Mouse (Mus musculus) midbrain, embryonic 14.5 days (tissue): ENCODE data around the gene Klhl8. TPM values are rescaled to one million over a fixed set of nuclear protein-coding genes. Genes with fewer than 3 reads are reported as not detected.

Experiments
- ATAC-seq: fragments of 200-750 bp; cut with Nextera tagmentation; 2 replicates; pipeline ENCODE4 v1.8.0; 2017; ENCODE audit warnings: moderate number of reproducible peaks, moderate library complexity; ENCODE audit not compliant: low FRiP score, low TSS enrichment
- DNase-seq: peaks from one replicate; pipeline ENCODE4 v3.0.0-alpha.2; 2015
- H3K27ac ChIP-seq: fragments of 300-500 bp; sonication (generic); replicated peaks from 2 replicates; pipeline ENCODE4 v1.5.1; 2014; ENCODE audit warnings: mild to moderate bottlenecking, low read depth, low read length, moderate library complexity
- H3K27me3 ChIP-seq: fragments of 300-500 bp; sonication (generic); 2 replicates; pipeline ENCODE4 v1.6.1; 2014; ENCODE audit warnings: low read length, control low read depth, mixed read lengths; ENCODE audit not compliant: control insufficient read depth, insufficient read depth
- H3K36me3 ChIP-seq: fragments of 300-500 bp; sonication (generic); 2 replicates; pipeline ENCODE4 v1.6.1; 2014; ENCODE audit warnings: low read length, control low read depth; ENCODE audit not compliant: control insufficient read depth, insufficient read depth
- H3K4me1 ChIP-seq: fragments of 300-500 bp; sonication (generic); 2 replicates; pipeline ENCODE4 v1.6.1; 2014; ENCODE audit warnings: mild to moderate bottlenecking, antibody characterized with exemption, low read length, control low read depth; ENCODE audit not compliant: control insufficient read depth, insufficient read depth
- H3K4me2 ChIP-seq: fragments of 300-500 bp; sonication (generic); 2 replicates; pipeline ENCODE4 v1.6.1; 2014; ENCODE audit warnings: mild to moderate bottlenecking, low read length, moderate library complexity
- H3K4me3 ChIP-seq: fragments of 300-500 bp; sonication (generic); replicated peaks from 2 replicates; pipeline ENCODE4 v1.5.1; 2014; ENCODE audit warnings: low read depth, low read length
- H3K9ac ChIP-seq: fragments of 300-500 bp; sonication (generic); replicated peaks from 2 replicates; pipeline ENCODE4 v1.6.1; 2014; ENCODE audit warnings: mild to moderate bottlenecking, low read length, moderate library complexity
- H3K9me3 ChIP-seq: fragments of 300-500 bp; sonication (generic); 2 replicates; pipeline ENCODE4 v1.6.1; 2016; ENCODE audit warnings: low read length, control low read depth, mixed read lengths; ENCODE audit not compliant: control insufficient read depth
- WGBS: fragments of 180-500 bp; shearing (Covaris S2); extraction: QIAGEN DNeasy Blood & Tissue Kit; methylation state at CpG from one replicate; pipeline ENCODE4 v1.1.7; 2014; 5-methylcytosine and 5-hydroxymethylcytosine counted together
- polyA plus RNA-seq: library from polyadenylated mRNA; unstranded; fragments of >200 nt; fragmentation: Nextera tagmentation; extraction: Ambion mirVana; gene quantifications from 2 replicates; pipeline ENCODE4 v1.2.1, GENCODE M21; 2014

Klhl8 gene
- polyA plus RNA-seq, 1 experiment from 2014 or later = 47.3 TPM

DNA sequence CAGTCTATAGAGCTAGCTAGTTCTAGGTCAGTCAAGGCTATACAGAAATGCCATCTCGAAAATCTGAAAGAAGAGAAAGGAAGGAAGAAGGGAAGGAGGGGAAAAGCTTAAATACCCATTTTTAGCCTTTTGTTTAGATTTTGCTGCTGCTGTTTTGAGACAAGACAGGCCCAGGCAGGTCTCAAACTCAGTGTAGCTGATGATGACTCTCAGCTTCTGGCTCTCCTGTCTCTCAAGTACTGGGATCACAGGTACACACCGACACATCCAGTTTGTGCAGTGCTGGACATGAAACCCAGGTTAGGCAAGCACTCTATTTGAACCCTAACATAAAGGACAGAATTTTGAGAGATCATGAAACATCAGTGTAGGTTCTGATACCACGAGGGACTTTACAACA, 1.6 kb downstream of the Klhl8 start:
- H3K4me2 ChIP-seq = no peak overlapping the region
- H3K9ac ChIP-seq = no peak overlapping the region
- H3K27me3 ChIP-seq = no peaks in the 10 kb centered on the region
- H3K9me3 ChIP-seq = no peaks in the 10 kb centered on the region
- no peak overlapping the region for H3K27ac ChIP-seq
- H3K36me3 ChIP-seq = no peaks in the 10 kb centered on the region
- DNase-seq (no peak), ATAC-seq (no peak)
- 90% methylated on average over 3 of the region's 3 CpGs for WGBS
- H3K4me1 ChIP-seq = 0 out of 2 replicates have a peak, but pooled peaks cover 5% of the 10 kb centered on the region
- no peak overlapping the region for H3K4me3 ChIP-seq

- ATAC-seq = no peak
- DNase-seq = no peak
- no peak overlapping the region for H3K4me3 ChIP-seq
- 55% methylated on average over 7 of the region's 7 CpGs for WGBS
- no peak overlapping the region for H3K27ac ChIP-seq
- H3K4me1 ChIP-seq = 0 out of 2 replicates have a peak, but pooled peaks cover 5% of the 10 kb centered on the region
- H3K4me2 ChIP-seq = no peak overlapping the region
- H3K9ac ChIP-seq = no peak overlapping the region
- no peaks in the 10 kb centered on the region for H3K27me3 ChIP-seq
- no peaks in the 10 kb centered on the region for H3K36me3 ChIP-seq
- no peaks in the 10 kb centered on the region for H3K9me3 ChIP-seq
Observed at GRCm38 (mm10) chr5:103908851-103909250, 2.2 kb downstream of the Klhl8 start.

DNA sequence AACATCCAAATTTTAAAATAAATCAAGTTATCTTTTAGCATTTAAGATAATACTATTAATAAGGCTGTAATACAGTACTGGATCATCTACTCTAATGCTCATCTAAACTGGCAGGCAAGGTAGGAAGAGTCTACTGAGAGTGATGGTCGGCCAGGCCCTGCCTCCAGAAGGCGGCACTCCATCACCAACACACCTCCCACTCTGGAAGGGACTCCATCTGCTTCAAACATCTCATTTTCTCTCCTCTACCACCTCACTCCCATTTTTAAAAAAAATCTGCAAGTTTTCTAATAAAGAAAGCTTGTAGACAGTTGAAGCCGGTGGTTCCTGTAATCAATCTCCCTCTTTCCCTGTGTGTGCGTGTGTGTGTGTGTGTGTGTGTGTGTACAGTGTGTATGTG, 3.2 kb downstream of the Klhl8 start:
- Histone ChIP-seq H3K4me1 (0 out of 2 replicates have a peak, but pooled peaks cover 5% of the 10 kb centered on the region), H3K9ac (no peak overlapping the region), H3K9me3 (no peaks in the 10 kb centered on the region), H3K4me3 (no peak overlapping the region), H3K27me3 (no peaks in the 10 kb centered on the region), H3K36me3 (no peaks in the 10 kb centered on the region), H3K4me2 (no peak overlapping the region), H3K27ac (no peak overlapping the region)
- DNase-seq (no peak), ATAC-seq (no peak)
- WGBS = 86% methylated on average over 4 of the region's 4 CpGs

DNA sequence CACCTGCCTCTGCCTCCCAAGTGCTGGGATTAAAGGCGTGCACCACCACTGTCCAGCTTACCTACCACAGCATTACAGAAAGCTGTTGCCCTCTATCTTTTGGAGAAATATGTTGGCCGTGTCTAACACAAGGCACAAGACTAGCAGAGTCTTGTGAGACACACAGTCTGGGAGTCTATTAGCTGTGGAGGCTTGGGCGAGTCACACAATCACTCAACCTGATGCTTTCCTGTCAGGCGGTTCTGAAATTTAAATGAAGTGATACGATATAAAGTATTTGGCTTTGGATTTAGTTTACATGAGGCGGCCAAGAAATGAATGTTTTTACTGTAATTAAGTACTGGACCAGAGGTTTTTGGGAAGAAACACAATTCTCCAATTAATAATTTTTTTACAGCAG, 4.9 kb downstream of the Klhl8 start:
- Histone ChIP-seq H3K27ac (no peak overlapping the region), H3K9me3 (no peaks in the 10 kb centered on the region), H3K4me1 (0 out of 2 replicates have a peak, but pooled peaks cover 5% of the 10 kb centered on the region), H3K27me3 (no peaks in the 10 kb centered on the region), H3K4me3 (no peak overlapping the region), H3K36me3 (no peaks in the 10 kb centered on the region), H3K9ac (no peak overlapping the region), H3K4me2 (no peak overlapping the region)
- DNase-seq = no peak
- 94% methylated on average over 6 of the region's 6 CpGs for WGBS
- ATAC-seq = no peak

GRCm38 (mm10) chr5:103898310-103898709, 12.7 kb downstream of the Klhl8 start:
- no peak overlapping the region for H3K27ac ChIP-seq
- H3K4me3 ChIP-seq = no peak overlapping the region
- no peaks in the 10 kb centered on the region for H3K9me3 ChIP-seq
- no peaks in the 10 kb centered on the region for H3K36me3 ChIP-seq
- ATAC-seq = no peak
- no peak overlapping the region for H3K9ac ChIP-seq
- no peak overlapping the region for H3K4me2 ChIP-seq
- no peaks in the 10 kb centered on the region for H3K27me3 ChIP-seq
- DNase-seq = no peak
- WGBS = 10% methylated on average over 1 of the region's 1 CpGs
- no peaks in the 10 kb centered on the region for H3K4me1 ChIP-seq

DNA sequence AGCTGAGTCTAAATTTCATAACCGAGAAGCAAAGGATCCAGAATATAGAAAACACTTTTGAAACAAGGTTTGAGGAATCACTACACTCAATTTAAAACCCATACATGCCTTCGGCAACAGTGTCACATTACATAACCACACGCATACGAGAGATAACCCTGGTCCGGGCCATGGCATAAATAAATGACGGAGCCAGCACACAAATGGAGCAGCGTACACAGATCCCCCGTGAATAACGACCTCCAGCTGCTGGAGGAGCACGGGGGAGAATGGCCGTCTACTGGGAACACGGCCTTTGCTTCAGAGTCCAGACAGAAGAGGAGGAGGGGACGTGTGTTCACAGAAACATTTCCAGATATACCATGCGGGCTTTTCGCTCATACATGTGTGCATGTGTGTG, 21.3 kb downstream of the Klhl8 start:
- no peak for ATAC-seq

GRCm38 (mm10) chr5:103863759-103864158, 47.3 kb downstream of the Klhl8 start:
- DNase-seq = no peak
- peaks cover 46% of the 10 kb centered on the region for H3K36me3 ChIP-seq
- no peak overlapping the region for H3K4me2 ChIP-seq
- no peak for ATAC-seq
- no peak overlapping the region for H3K27ac ChIP-seq
- no peaks in the 10 kb centered on the region for H3K4me1 ChIP-seq
- H3K27me3 ChIP-seq = no peaks in the 10 kb centered on the region
- no peaks in the 10 kb centered on the region for H3K9me3 ChIP-seq
- no peak overlapping the region for H3K4me3 ChIP-seq
- H3K9ac ChIP-seq = no peak overlapping the region
- WGBS = 95% methylated on average over 4 of the region's 4 CpGs

More for the DNA sequence above, 21.3 kb downstream of the Klhl8 start:
- no peak overlapping the region for H3K27ac ChIP-seq
- no peaks in the 10 kb centered on the region for H3K4me1 ChIP-seq
- 72% methylated on average over 15 of the region's 15 CpGs for WGBS
- H3K9me3 ChIP-seq = no peaks in the 10 kb centered on the region
- H3K9ac ChIP-seq = no peak overlapping the region
- DNase-seq = no peak
- H3K27me3 ChIP-seq = no peaks in the 10 kb centered on the region
- 0 out of 2 replicates have a peak, but pooled peaks cover 4% of the 10 kb centered on the region for H3K36me3 ChIP-seq
- no peak overlapping the region for H3K4me3 ChIP-seq
- H3K4me2 ChIP-seq = no peak overlapping the region

DNA sequence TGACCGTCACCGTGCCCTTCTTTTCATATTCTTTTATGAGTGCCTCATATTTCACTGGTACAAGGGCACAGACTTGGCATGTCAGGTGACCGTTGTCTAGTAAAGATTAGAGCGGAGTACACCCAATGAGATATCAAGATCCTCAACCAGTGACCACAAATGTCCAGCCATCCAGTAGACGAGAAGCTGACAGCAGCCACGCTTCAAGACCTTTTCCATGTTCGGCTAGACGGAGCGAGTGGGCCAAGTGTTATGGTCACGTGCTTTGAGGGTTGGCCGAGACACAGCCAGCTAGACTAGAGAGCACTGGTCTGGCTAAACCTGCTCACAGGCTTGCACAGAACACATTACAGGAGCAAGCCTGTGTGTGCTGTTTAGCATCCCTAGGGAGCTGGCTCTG, 50.4 kb downstream of the Klhl8 start:
- no peak overlapping the region for H3K4me2 ChIP-seq
- no peak overlapping the region for H3K9ac ChIP-seq
- 96% methylated on average over 11 of the region's 11 CpGs for WGBS
- no peak overlapping the region for H3K4me3 ChIP-seq
- DNase-seq = no peak
- no peaks in the 10 kb centered on the region for H3K27me3 ChIP-seq
- no peak for ATAC-seq
- peaks cover 27% of the 10 kb centered on the region for H3K36me3 ChIP-seq
- no peak overlapping the region for H3K27ac ChIP-seq
- no peaks in the 10 kb centered on the region for H3K4me1 ChIP-seq
- no peaks in the 10 kb centered on the region for H3K9me3 ChIP-seq

DNA sequence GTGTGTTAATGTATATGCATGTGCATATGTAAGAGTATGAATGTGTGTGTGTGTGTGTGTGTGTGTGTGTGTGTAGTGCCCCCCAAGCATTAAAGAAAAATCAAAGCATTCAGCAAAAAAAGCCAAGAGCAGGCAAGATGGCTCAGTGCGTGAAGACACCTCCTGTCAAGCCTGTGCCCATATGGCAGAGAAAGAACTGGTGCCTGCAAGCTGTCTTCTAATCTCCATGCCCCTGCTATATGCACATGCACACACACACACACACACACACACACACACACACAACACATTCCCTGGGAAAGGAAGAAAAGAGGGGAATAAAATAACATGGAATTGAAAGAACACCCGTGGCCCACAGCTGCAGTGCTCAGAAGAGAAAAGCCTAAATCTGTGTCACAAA, 53.9 kb downstream of the Klhl8 start:
- Histone ChIP-seq H3K4me1 (no peaks in the 10 kb centered on the region), H3K9ac (no peak overlapping the region), H3K9me3 (no peaks in the 10 kb centered on the region), H3K27me3 (no peaks in the 10 kb centered on the region), H3K4me2 (no peak overlapping the region), H3K4me3 (no peak overlapping the region), H3K36me3 (peaks cover 10% of the 10 kb centered on the region; the same call in 1 of the 2 replicates), H3K27ac (no peak overlapping the region)
- DNase-seq (no peak), ATAC-seq (no peak)
- WGBS = 81% methylated on average over 2 of the region's 2 CpGs
